Mouse (Mus musculus) activated CD4-positive, CD25-positive, alpha-beta regulatory T cell, adult 4 months (primary cell): ENCODE measurements around the gene Bsnd. TPM values are rescaled to one million over a fixed set of nuclear protein-coding genes. Genes with fewer than 3 reads are reported as not detected.

Experiments used
- ATAC-seq: one replicate; pipeline ENCODE4 v1.8.0; 2017
- polyA plus RNA-seq, 2 experiments: library from polyadenylated mRNA; unstranded; fragments of 100-300 nt; shearing (Covaris generic); gene quantifications; one replicate each; pipeline ENCODE4 v1.2.1; 2017

Bsnd gene
- polyA plus RNA-seq, 2 experiments from 2014 or later = not detected

- ATAC-seq = no peak
These were observed 11.5 kb downstream of the Bsnd start for GRCm38 (mm10) chr4:106480545-106480944.

GRCm38 (mm10) chr4:106474241-106474640 is 17.8 kb downstream of the Bsnd start:
- peak; percentile 69 for ATAC-seq

GRCm38 (mm10) chr4:106472335-106472734 is 19.7 kb downstream of the Bsnd start:
- no peak for ATAC-seq

- ATAC-seq = no peak
These were observed 21.2 kb downstream of the Bsnd start for GRCm38 (mm10) chr4:106470921-106471320.

- ATAC-seq = no peak
These were observed 24.5 kb downstream of the Bsnd start for GRCm38 (mm10) chr4:106467420-106468110.

GRCm38 (mm10) chr4:106463174-106463801 is 28.8 kb downstream of the Bsnd start:
- ATAC-seq = no peak

- no peak for ATAC-seq
These were observed 29.6 kb downstream of the Bsnd start for GRCm38 (mm10) chr4:106462524-106462923.

GRCm38 (mm10) chr4:106462016-106462415 is 30.1 kb downstream of the Bsnd start:
- ATAC-seq = no peak

- no peak for ATAC-seq
These were observed 37.5 kb downstream of the Bsnd start for GRCm38 (mm10) chr4:106454541-106454940.

GRCm38 (mm10) chr4:106453516-106453915 is 38.6 kb downstream of the Bsnd start:
- ATAC-seq = no peak

- ATAC-seq = no peak
These were observed 39.0 kb downstream of the Bsnd start for GRCm38 (mm10) chr4:106453108-106453507.

GRCm38 (mm10) chr4:106452401-106452800 is 39.7 kb downstream of the Bsnd start:
- ATAC-seq = no peak

GRCm38 (mm10) chr4:106449306-106449705 is 42.8 kb downstream of the Bsnd start:
- no peak for ATAC-seq

GRCm38 (mm10) chr4:106443182-106443581 is 48.9 kb downstream of the Bsnd start:
- ATAC-seq = no peak

GRCm38 (mm10) chr4:106438763-106439162 is 53.3 kb downstream of the Bsnd start:
- no peak for ATAC-seq

- ATAC-seq = no peak
These were observed 54.9 kb downstream of the Bsnd start for GRCm38 (mm10) chr4:106437207-106437606.

GRCm38 (mm10) chr4:106436475-106436874 is 55.6 kb downstream of the Bsnd start:
- ATAC-seq = no peak

GRCm38 (mm10) chr4:106435426-106435825 is 56.7 kb downstream of the Bsnd start:
- no peak for ATAC-seq

Other genes starting within 250 kb of the Bsnd start
- 1 to 10 TPM; 7.2 to 8.5 TPM for gene Usp24, start 176.1 kb downstream of the Bsnd start, polyA plus RNA-seq
- gene Pcsk9, start 28.0 kb downstream of the Bsnd start, polyA plus RNA-seq = not detected
- gene Dhcr24, start 68.8 kb upstream of the Bsnd start, polyA plus RNA-seq = 1 to 10 TPM; 4.5 to 7.7 TPM
- not detected for gene Lexm, start 125.0 kb upstream of the Bsnd start, polyA plus RNA-seq
- gene Ttc22, start 130.1 kb upstream of the Bsnd start, polyA plus RNA-seq = not detected
- gene Pars2, start 158.8 kb upstream of the Bsnd start, polyA plus RNA-seq = 10 to 100 TPM; 10.6 to 13.0 TPM
- gene Ttc4, start 186.7 kb upstream of the Bsnd start, polyA plus RNA-seq = 10 to 100 TPM; 49.3 to 49.9 TPM
- not detected for gene Mroh7, start 238.6 kb upstream of the Bsnd start, polyA plus RNA-seq
- gene Fam151a, start 241.6 kb upstream of the Bsnd start, polyA plus RNA-seq = not detected